Mouse (Mus musculus): Measurements from ENCODE around the gene Fam20a.

Fam20a gene

GRCm38 (mm10) chr11:109715311-109715781, 6.7 kb downstream of the Fam20a start:
- no peak for DNase-seq

- no peak for DNase-seq
Observed at GRCm38 (mm10) chr11:109714341-109715247, 7.5 kb downstream of the Fam20a start.

- no peak for DNase-seq
Observed at GRCm38 (mm10) chr11:109709501-109709900, 12.6 kb downstream of the Fam20a start.

DNA sequence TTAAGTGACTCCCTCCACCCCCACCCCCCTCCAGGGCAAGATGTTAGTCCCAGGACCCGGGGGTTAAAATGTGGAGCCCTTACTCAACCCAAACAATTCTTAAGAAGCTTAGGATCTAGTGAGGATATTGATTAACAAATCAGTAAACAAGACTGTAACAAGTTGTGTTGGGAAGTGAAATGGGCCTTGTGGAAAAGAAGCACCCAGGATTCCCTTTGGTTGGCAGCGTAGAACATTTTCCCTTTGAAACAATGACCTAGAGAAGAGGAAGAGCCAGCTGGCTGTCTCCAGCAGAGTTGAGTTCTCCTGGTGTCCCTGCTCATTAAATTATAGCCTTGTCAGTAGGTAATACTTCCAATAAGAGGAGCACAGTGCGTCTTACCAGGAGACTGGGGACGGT, 13.3 kb downstream of the Fam20a start:
- no peak for DNase-seq

DNA sequence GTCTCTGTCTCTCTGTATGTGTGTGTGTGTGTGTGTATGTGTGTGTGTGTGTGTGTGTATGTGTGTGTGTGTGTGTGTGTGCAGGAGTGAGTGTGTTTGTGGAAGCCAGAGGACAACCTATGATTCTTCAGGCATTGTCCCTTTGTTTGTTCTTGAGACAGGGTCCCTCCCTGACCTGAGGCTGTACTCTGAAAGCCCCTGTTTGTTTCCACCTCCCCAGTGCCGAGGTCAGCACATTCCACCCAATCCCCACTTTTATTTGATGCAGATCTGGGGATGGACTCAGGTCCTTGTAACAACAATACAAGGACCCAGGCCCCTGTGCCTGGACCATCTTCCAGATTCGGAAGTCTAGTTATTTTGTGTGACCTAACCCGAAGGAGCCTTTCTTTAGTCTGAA, 14.6 kb downstream of the Fam20a start:
- no peak for DNase-seq

GRCm38 (mm10) chr11:109706586-109706985, 15.5 kb downstream of the Fam20a start:
- no peak for DNase-seq

GRCm38 (mm10) chr11:109706055-109706412, 16.0 kb downstream of the Fam20a start:
- no peak for DNase-seq

DNA sequence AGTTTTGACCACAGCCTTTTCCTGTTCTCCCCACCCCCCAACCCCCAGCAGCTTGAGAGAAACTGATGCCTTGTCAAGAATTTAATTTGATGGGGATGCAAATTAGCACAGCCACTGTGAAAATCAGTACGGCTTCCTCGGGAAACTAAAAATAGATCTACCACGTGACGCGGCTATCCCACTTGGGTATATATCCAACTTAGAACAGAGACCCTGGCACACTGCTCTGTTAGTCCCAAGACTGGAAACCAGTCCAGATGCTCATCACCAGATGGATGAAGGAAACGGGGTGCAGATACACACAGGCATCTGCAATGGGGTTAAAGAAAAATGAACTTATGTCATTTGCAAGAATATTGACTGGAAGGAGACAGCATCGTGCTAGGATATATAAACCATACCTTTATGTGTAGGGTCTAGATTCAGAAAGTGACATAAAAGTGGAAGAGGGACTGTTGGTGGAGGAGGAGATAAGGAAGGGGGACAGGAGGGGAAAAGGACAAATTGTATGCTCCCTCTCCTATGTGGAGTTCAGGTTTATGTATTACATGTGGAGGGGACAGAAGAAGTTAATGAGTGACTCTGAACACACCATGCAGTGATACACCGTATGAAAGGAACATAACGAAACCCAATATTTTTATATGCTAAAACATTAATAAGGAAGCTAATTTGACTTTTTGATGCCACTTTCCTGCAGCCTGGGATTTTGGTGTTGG, 16.6 kb downstream of the Fam20a start:
- no peak for DNase-seq

DNA sequence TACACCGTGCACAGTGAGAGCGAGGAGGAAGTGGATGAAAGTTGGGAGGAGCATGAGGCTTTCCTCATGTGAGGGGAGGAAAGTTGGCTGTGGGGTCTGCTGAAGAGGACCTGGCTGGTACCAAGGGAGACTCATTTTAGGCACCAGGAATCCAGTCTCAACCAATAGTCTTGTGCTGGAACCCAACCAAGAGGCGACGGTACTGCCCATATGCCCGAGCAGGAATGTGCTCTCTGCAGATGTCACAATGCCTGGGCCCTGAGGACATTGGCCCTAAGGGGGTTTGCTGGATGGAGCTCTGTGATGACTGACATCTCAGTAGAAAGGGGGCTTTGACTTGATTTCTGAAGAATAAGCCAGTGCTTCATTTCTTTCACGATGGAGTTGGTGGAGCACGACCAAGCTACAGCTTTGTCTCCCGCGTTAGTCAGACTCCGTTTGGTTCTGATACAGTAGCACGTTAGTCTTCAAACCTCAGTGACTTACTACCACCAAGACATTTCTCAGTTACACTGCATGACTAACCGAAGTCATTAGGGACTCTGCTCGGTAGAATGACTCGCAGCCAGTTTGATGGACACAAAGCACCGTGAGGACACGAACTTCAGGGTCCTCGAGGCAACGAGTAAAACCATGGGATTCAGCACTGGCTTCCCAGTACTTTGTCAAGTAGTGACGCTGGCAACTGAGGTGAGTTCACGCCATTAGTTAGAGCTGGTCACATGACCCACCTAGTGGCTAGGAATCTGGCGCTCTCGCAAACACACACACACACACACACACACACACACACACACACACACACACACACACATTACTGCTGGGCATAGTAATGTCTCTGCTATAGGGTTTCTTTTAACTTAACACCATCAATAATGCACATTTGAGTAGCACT, 17.5 kb downstream of the Fam20a start:
- no peak for DNase-seq

DNA sequence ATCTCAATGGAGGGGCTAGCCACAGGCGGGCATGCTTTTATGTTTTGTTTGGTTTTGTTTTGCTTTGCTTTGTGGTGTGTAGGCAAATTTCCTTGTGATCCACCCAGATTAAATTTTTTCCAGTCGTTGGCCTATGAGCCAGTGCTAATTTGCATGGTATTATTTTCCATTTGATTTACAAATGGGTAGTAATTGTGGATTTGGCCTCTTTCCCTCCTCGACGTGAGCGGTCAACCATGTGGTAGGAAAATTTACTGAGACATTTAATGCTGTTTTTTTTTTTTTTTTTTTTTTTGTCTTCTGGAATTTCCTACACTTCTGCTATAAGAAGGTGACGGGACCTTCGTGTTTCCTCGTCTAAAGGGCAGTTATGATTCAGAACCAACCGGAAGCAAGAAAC, 18.2 kb downstream of the Fam20a start:
- no peak for DNase-seq

GRCm38 (mm10) chr11:109702031-109702815, 19.9 kb downstream of the Fam20a start:
- no peak for DNase-seq

DNA sequence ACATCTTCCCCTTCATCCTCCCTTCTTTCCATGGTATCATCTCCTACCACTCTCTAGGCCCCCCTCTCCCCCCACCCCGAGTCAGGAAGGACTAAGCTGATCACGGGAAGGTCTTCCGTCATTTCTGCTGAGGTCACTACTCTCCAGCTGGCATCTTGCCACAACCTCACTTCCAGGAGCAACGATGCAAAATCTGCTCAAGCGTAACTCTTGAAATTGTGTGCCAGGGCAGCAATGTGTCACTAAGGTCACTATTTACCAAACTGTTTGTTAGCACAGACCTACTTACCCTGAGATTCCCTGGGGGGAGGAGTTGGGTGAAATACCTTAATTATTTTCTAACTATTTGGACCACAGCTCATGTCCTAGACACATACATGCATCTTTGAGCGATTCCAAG, 21.3 kb downstream of the Fam20a start:
- no peak for DNase-seq

- no peak for DNase-seq
Observed at GRCm38 (mm10) chr11:109699784-109700183, 22.3 kb downstream of the Fam20a start.

DNA sequence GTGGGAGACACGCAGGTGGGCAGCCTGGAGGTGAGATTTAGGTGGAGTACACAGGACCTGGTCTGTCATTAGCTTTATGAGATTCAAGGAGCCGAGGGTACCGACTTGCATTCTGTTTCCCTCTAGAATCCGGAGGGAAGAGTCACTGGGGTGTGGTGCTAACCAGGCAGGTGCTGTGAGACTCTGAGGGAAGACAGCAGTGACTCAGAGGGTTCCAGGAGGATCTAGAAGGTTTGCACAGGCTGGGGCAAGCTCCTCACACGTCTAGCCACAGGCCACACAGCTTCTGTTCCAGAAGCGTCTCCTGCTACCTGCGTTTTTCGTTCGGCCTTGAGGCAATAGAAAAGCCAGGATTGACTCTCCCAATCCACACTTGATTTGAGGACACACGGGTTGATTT, 23.3 kb downstream of the Fam20a start:
- DNase-seq = no peak

GRCm38 (mm10) chr11:109697089-109697643, 24.9 kb downstream of the Fam20a start:
- DNase-seq = no peak

- no peak for DNase-seq
Observed at GRCm38 (mm10) chr11:109696519-109696918, 25.6 kb downstream of the Fam20a start.

DNA sequence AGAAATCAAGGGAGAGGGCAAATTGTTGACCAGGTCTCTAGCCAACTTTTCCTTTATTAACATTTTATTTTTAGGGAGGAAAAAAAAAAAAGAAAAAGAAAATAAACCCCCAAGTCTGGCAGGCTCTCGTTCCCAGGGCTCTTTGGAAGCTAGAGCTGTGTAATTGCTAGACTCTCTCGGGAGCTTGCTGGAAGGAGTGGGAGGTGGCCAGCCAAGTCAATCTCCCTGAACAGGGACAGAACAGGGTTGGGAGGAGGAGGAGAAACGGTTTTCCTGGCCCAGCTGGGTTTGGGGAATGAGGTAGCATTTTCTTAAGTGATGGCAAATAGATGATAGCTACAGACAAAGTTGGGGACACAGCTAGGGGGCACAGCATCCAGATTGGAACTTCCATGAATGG, 29.3 kb downstream of the Fam20a start:
- DNase-seq = no peak

GRCm38 (mm10) chr11:109689539-109689938, 32.5 kb downstream of the Fam20a start:
- DNase-seq = no peak

DNA sequence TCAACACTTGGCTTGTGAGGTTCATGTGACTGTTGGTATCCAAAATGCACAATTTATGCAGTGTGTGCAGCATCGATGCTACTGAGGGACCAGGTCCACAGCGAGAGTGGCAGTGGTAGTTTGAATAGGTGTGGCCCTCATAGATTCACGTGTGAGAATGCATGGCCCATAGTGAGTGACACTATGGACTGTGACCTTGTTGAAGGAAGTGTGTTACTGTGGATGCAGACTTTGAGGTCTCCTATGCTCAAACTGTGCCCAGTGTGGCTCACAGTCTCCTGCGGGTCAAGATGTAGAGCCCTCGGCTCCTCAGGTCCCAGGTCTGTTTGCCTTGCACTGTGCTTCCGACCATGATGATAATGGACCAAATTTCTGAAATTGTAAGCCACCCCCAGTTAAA, 39.9 kb downstream of the Fam20a start:
- DNase-seq = no peak

DNA sequence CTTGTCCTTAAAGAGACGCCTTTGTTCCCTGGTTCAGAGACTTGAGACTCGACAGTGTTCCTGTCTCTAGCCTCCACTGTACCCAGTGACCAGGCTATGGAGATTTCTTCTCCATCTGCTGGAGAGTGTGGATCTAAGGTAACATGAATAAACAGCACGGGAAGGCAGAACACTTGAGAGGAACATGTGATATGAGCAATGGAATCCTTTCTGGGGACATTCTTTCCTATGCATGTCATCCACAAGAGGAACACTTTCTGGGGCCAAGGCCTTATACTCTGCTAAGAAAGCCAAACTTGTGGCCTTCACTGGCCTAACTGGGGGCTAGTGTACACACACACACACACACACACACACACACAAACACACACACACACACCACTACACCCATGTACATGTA, 40.5 kb downstream of the Fam20a start:
- no peak for DNase-seq

DNA sequence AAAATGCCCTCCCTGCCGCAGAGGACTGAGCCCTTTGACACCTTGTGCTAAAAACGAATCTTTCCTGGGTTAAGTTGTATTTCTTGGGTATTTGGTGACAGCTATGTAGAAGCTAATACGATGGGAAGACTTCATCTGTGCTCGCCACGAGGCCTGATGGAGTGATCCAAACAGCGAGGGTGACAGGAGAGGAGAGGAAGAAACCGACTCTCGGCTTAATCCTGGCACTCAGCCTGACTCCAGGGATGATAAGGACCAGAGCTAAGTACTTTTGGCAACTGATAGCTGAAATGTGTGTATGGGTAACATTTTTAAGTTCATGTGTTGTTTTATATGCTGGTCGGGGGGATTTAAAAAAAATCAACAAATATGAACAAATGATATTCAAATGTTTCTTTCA, 41.1 kb downstream of the Fam20a start:
- DNase-seq = no peak

DNA sequence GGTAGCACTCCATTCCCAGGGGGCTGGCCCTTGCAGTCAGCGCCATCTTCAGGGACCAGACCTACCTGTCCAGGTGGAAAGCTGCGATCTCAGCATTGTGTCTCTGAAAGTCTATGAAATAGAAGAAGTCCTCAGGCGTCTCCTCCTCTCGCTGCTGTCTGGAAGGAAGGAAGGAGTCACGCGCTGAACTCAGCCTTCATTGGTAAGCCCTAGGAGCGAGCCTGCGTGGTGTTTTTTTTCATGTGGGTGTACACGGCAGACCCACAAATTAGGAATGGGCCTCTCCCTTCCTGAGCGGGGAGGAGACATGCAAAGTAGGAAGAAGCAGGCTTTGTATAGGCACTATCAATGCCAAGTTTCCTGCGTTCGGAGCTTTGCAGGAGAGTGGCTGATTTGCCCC, 43.8 kb downstream of the Fam20a start:
- DNase-seq = no peak
